Mouse (Mus musculus) heart, embryonic 15.5 days (tissue): ENCODE results near the gene Macf1. TPM values are rescaled to one million over a fixed set of nuclear protein-coding genes. Genes with fewer than 3 reads are reported as not detected.
"Not testable (repeated sequence)": the region's sequence is repeated elsewhere in the genome, so short reads cannot be mapped to it uniquely, and the experiment has no call there.

ENCODE experiments used
- ATAC-seq: fragments of 200-750 bp; cut with Nextera tagmentation; replicated peaks from 2 replicates; pipeline ENCODE4 v1.8.0; 2017; ENCODE audit warnings: low read depth, moderate TSS enrichment; ENCODE audit not compliant: insufficient number of reproducible peaks, insufficient read depth, low FRiP score
- H3K27ac ChIP-seq: fragments of 300-500 bp; sonication (generic); 2 replicates; pipeline ENCODE4 v1.5.1; 2015; ENCODE audit warnings: mild to moderate bottlenecking, inconsistent platforms
- H3K27me3 ChIP-seq: fragments of 300-500 bp; sonication (generic); 2 replicates; pipeline ENCODE4 v1.6.1; 2015; ENCODE audit warnings: inconsistent platforms
- H3K36me3 ChIP-seq: fragments of 300-500 bp; sonication (generic); 2 replicates; pipeline ENCODE4 v1.6.1; 2015; ENCODE audit warnings: mild to moderate bottlenecking, inconsistent platforms
- H3K4me1 ChIP-seq: fragments of 300-500 bp; sonication (generic); replicated peaks from 2 replicates; pipeline ENCODE4 v1.6.1; 2015; ENCODE audit warnings: inconsistent platforms
- H3K4me2 ChIP-seq: fragments of 300-500 bp; sonication (generic); 2 replicates; pipeline ENCODE4 v1.6.1; 2015; ENCODE audit warnings: inconsistent platforms, mild to moderate bottlenecking, moderate library complexity
- H3K4me3 ChIP-seq: fragments of 300-500 bp; sonication (generic); 2 replicates; pipeline ENCODE4 v1.5.1; 2015; ENCODE audit warnings: mild to moderate bottlenecking, inconsistent platforms
- H3K9ac ChIP-seq: fragments of 300-500 bp; sonication (generic); 2 replicates; pipeline ENCODE4 v1.6.1; 2015; ENCODE audit warnings: mild to moderate bottlenecking, inconsistent platforms
- H3K9me3 ChIP-seq: fragments of 300-500 bp; sonication (generic); replicated peaks from 2 replicates; pipeline ENCODE4 v1.6.1; 2016; ENCODE audit warnings: inconsistent platforms
- WGBS: fragments of 180-500 bp; shearing (Covaris S2); methylation state at CpG from one replicate; pipeline ENCODE4 v1.1.7; 2015; ENCODE audit warnings: mixed read lengths; 5-methylcytosine and 5-hydroxymethylcytosine counted together
- polyA plus RNA-seq: library from polyadenylated mRNA; unstranded; fragments of >200 nt; fragmentation: Nextera tagmentation; extraction: Ambion mirVana; gene quantifications from 2 replicates; pipeline ENCODE4 v1.2.1, GENCODE M21; 2015

Macf1 gene
- polyA plus RNA-seq, 1 experiment from 2014 or later, result 51.0 TPM

- no peak for ATAC-seq
- 72% methylated on average over 4 of the region's 4 CpGs for WGBS
- no peaks in the 10 kb centered on the region for H3K36me3 ChIP-seq
- no peak overlapping the region for H3K4me2 ChIP-seq
- no peak overlapping the region for H3K9ac ChIP-seq
- H3K4me1 ChIP-seq, result peaks cover 20% of the 10 kb centered on the region
- no peak overlapping the region for H3K4me3 ChIP-seq
- H3K27me3 ChIP-seq, result no peaks in the 10 kb centered on the region
- no peaks in the 10 kb centered on the region for H3K9me3 ChIP-seq
- peak overlapping the region; percentile 83 for H3K27ac ChIP-seq
These were observed 50.3 kb downstream of the Macf1 start for GRCm38 (mm10) chr4:123633874-123634273.

- no peaks in the 10 kb centered on the region for H3K36me3 ChIP-seq
- H3K4me3 ChIP-seq, result no peak overlapping the region
- peak overlapping the region; percentile 83 for H3K27ac ChIP-seq
- no peaks in the 10 kb centered on the region for H3K27me3 ChIP-seq
- no peak overlapping the region for H3K9ac ChIP-seq
- peaks cover 20% of the 10 kb centered on the region for H3K4me1 ChIP-seq
- WGBS, result 17% methylated on average over 3 of the region's 3 CpGs
- no peak overlapping the region for H3K4me2 ChIP-seq
- no peaks in the 10 kb centered on the region for H3K9me3 ChIP-seq
- ATAC-seq, result peak; percentile 69
These were observed 50.8 kb downstream of the Macf1 start for GRCm38 (mm10) chr4:123633370-123633769.

DNA sequence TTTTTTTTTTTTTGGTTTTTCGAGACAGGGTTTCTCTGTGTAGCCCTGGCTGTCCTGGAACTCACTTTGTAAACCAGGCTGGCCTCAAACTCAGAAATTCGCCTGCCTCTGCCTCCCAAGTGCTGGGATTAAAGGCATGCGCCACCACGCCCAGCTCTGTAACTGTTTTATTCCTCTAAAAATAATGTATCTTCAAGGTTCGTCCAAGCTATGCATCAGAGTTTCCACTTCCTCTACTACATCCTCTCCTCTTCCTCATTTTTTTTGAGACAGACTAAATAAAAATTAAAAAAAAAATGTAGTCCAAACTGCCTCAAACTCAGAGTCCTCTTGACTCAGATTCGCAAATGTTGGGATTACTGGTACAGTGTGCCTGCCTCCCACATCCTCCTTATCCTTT is 52.0 kb downstream of the Macf1 start:
- not testable (repeated sequence) for H3K27ac ChIP-seq, H3K4me2 ChIP-seq, H3K36me3 ChIP-seq, H3K4me3 ChIP-seq, H3K9ac ChIP-seq, ATAC-seq, H3K27me3 ChIP-seq, H3K9me3 ChIP-seq
- peaks cover 20% of the 10 kb centered on the region for H3K4me1 ChIP-seq
- 88% methylated on average over 5 of the region's 6 CpGs for WGBS

- no peak overlapping the region for H3K9ac ChIP-seq
- no peak overlapping the region for H3K27ac ChIP-seq
- H3K36me3 ChIP-seq, result no peaks in the 10 kb centered on the region
- no peak overlapping the region for H3K4me3 ChIP-seq
- WGBS, result 79% methylated on average over 3 of the region's 3 CpGs
- H3K27me3 ChIP-seq, result no peaks in the 10 kb centered on the region
- no peak for ATAC-seq
- H3K4me2 ChIP-seq, result no peak overlapping the region
- H3K4me1 ChIP-seq, result peaks cover 22% of the 10 kb centered on the region
- H3K9me3 ChIP-seq, result no peaks in the 10 kb centered on the region
These were observed 52.5 kb downstream of the Macf1 start for GRCm38 (mm10) chr4:123631654-123632053.

- no peak overlapping the region for H3K4me3 ChIP-seq
- no peak overlapping the region for H3K27ac ChIP-seq
- H3K27me3 ChIP-seq, result no peaks in the 10 kb centered on the region
- ATAC-seq, result no peak
- H3K4me1 ChIP-seq, result peaks cover 36% of the 10 kb centered on the region
- no peak overlapping the region for H3K4me2 ChIP-seq
- no peaks in the 10 kb centered on the region for H3K9me3 ChIP-seq
- WGBS, result 68% methylated on average over 5 of the region's 5 CpGs
- H3K36me3 ChIP-seq, result no peaks in the 10 kb centered on the region
- no peak overlapping the region for H3K9ac ChIP-seq
These were observed 56.5 kb downstream of the Macf1 start for GRCm38 (mm10) chr4:123627683-123628082.

- Histone ChIP-seq H3K4me1 (peaks cover 42% of the 10 kb centered on the region), H3K9ac (no peak overlapping the region), H3K4me2 (no peak overlapping the region), H3K27ac (peak overlapping the region; percentile 62), H3K36me3 (no peaks in the 10 kb centered on the region), H3K4me3 (no peak overlapping the region), H3K27me3 (no peaks in the 10 kb centered on the region), H3K9me3 (no peaks in the 10 kb centered on the region)
- WGBS, result 76% methylated on average over 6 of the region's 6 CpGs
- no peak for ATAC-seq
These were observed 58.7 kb downstream of the Macf1 start for GRCm38 (mm10) chr4:123625332-123626072.

DNA sequence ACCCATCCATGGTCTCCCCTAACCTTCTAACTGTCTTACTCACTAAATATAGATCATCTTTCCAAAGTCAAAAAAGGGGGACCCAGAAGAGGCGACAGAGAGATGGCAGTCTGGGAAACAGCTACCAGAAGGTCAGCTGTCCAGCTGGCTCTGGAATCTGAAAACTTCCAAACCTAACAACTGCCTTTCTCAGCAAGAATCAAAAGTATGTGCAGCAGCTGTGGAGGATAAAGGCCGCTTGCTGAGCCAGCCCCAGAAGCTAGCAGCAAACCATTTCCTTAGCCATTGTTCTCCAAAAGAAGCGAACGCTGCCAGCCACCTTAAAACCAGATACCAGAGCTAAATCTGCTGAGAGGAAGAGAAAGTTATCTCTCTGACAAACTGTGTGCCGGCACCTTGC is 59.7 kb downstream of the Macf1 start:
- Histone ChIP-seq H3K4me1 (peaks cover 42% of the 10 kb centered on the region), H3K4me2 (no peak overlapping the region), H3K9ac (no peak overlapping the region), H3K27ac (peak overlapping the region; percentile 62), H3K27me3 (no peaks in the 10 kb centered on the region), H3K36me3 (no peaks in the 10 kb centered on the region), H3K9me3 (no peaks in the 10 kb centered on the region), H3K4me3 (no peak overlapping the region)
- whole genome bisulfite sequencing, result 10% methylated on average over 5 of the region's 5 CpGs
- no peak for ATAC-seq

- H3K27me3 ChIP-seq, result no peaks in the 10 kb centered on the region
- 72% methylated on average over 5 of the region's 5 CpGs for WGBS
- H3K4me2 ChIP-seq, result no peak overlapping the region
- H3K36me3 ChIP-seq, result no peaks in the 10 kb centered on the region
- H3K9ac ChIP-seq, result no peak overlapping the region
- H3K9me3 ChIP-seq, result no peaks in the 10 kb centered on the region
- H3K4me1 ChIP-seq, result peaks cover 45% of the 10 kb centered on the region
- ATAC-seq, result no peak
- no peak overlapping the region for H3K4me3 ChIP-seq
- peak overlapping the region; percentile 62 for H3K27ac ChIP-seq
These were observed 60.4 kb downstream of the Macf1 start for GRCm38 (mm10) chr4:123623742-123624151.

- Histone ChIP-seq H3K4me1 (peaks cover 59% of the 10 kb centered on the region), H3K36me3 (no peaks in the 10 kb centered on the region), H3K9ac (no peak overlapping the region), H3K27ac (no peak overlapping the region), H3K4me2 (no peak overlapping the region), H3K4me3 (no peak overlapping the region), H3K27me3 (no peaks in the 10 kb centered on the region), H3K9me3 (no peaks in the 10 kb centered on the region)
- no peak for ATAC-seq
These were observed 62.4 kb downstream of the Macf1 start for GRCm38 (mm10) chr4:123621732-123622131.

DNA sequence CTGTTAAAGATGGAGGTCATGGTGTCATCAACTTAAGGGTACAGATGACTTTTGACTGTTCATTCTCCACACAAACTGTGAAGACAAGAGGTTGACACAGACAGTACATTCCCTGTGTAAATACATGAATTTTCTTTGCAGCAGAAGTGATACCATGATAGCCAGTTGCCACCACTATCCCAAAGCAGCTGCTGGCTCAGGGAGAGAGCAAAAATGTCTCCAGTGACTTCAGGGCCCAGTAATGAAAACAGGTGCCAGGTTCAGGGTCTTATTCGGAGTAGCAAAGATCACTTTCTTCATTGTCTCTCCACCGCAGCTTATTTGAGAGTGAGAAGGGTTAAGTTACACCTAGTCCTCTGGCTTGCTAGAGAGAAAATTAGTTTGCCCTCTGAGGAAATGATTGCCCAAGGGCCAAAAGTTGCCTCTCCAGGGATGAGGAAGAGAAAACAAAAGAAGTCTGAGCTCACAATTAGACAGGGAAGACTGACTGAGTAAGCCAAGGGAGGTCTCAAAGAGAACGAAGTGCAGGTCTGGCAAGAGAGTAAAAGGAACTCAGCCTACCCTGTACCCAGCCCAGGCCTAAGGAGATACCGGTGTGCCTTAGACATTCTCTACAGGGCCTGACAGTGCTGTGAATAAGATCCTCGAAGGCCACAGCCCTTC is 66.3 kb downstream of the Macf1 start:
- WGBS, result 73% methylated on average over 5 of the region's 5 CpGs
- Histone ChIP-seq H3K4me3 (no peak overlapping the region), H3K27ac (peak overlapping the region; percentile 77), H3K9me3 (no peaks in the 10 kb centered on the region), H3K36me3 (no peaks in the 10 kb centered on the region), H3K4me1 (peaks cover 44% of the 10 kb centered on the region), H3K27me3 (no peaks in the 10 kb centered on the region), H3K4me2 (no peak overlapping the region), H3K9ac (no peak overlapping the region)
- no peak for ATAC-seq

DNA sequence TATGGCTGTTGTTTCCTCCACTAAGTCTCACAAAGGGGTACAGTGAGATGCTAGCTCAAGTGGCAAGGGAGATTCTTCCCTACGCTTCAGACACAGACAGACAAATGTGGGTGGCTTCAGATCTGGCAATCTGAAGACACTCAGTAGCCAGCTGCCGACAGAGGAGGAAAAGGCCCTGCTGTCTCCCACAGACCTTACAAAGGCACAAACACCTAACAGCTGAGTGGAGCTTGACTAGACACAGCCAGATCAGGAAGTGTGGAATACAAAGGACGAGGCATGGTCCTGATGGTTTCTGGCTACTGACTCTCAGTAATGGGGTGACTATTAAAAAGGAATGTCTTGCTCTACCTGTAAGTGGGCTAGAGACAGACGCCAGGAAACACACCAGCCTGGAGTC is 67.2 kb downstream of the Macf1 start:
- H3K4me1 ChIP-seq, result peaks cover 46% of the 10 kb centered on the region
- no peaks in the 10 kb centered on the region for H3K36me3 ChIP-seq
- no peaks in the 10 kb centered on the region for H3K27me3 ChIP-seq
- no peak overlapping the region for H3K9ac ChIP-seq
- WGBS, result 46% methylated on average over 4 of the region's 4 CpGs
- H3K4me3 ChIP-seq, result no peak overlapping the region
- H3K4me2 ChIP-seq, result no peak overlapping the region
- H3K27ac ChIP-seq, result peak overlapping the region; percentile 77
- H3K9me3 ChIP-seq, result no peaks in the 10 kb centered on the region
- ATAC-seq, result no peak

DNA sequence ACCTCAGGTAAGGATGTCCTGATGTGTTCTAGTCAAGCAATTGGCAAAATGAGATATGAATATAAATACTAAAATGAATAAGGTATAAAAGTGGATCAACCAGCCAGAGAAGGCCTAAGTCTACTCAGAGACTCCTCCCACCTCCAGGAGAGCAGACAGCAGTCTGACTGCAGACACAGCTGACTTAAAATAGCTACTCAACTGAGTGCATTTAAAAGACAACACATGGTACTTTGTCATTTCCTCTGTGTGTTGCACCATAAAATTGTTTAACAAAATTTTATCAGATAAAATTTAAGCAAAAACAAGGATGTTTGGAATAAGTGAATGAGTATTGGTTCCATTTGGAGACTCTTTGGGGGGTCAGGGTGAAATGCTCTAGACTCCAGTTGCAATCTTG is 67.7 kb downstream of the Macf1 start:
- no peak overlapping the region for H3K4me2 ChIP-seq
- peak overlapping the region; percentile 77 for H3K27ac ChIP-seq
- peaks cover 44% of the 10 kb centered on the region for H3K4me1 ChIP-seq
- H3K9me3 ChIP-seq, result no peaks in the 10 kb centered on the region
- no peaks in the 10 kb centered on the region for H3K27me3 ChIP-seq
- no peak for ATAC-seq
- H3K36me3 ChIP-seq, result no peaks in the 10 kb centered on the region
- H3K9ac ChIP-seq, result no peak overlapping the region
- H3K4me3 ChIP-seq, result no peak overlapping the region
